Mouse (Mus musculus) myocyte (in vitro differentiated cells): ENCODE results near the gene Pard3b.

Source experiments
- CEBPB ChIP-seq: IDR thresholded peaks from 2 replicates; pipeline ENCODE4 v1.6.1; 2011; ENCODE audit warnings: mild to moderate bottlenecking, moderate library complexity; ENCODE audit not compliant: poor library complexity, insufficient read depth, severe bottlenecking
- E2F4 ChIP-seq: IDR thresholded peaks from one replicate; pipeline ENCODE4 v1.6.1; 2011; ENCODE audit warnings: mild to moderate bottlenecking, control low read depth, moderate library complexity; ENCODE audit not compliant: insufficient read depth
- MAX ChIP-seq: IDR thresholded peaks from one replicate; pipeline ENCODE4 v1.6.1; 2011; ENCODE audit warnings: low read depth, mild to moderate bottlenecking, control low read depth
- MYOD1 ChIP-seq, 3 experiments: IDR thresholded peaks; one replicate each; pipeline ENCODE4 v1.6.1; 2011; ENCODE audit warnings: control low read depth in 2 of 3, low read depth in 2 of 3, mild to moderate bottlenecking in 2 of 3, moderate library complexity in 1 of 3; ENCODE audit not compliant: insufficient read length in 2 of 3, control insufficient read depth in 1 of 3
- MYOG ChIP-seq, 3 experiments: IDR thresholded peaks; one replicate each; pipeline ENCODE4 v1.6.1; 2011; ENCODE audit warnings: control low read depth in 2 of 3, low read depth in 2 of 3, mild to moderate bottlenecking in 2 of 3; ENCODE audit not compliant: insufficient read length in 2 of 3, control insufficient read depth in 1 of 3, insufficient read depth in 1 of 3
- POLR2A ChIP-seq: IDR thresholded peaks from one replicate; pipeline ENCODE4 v1.6.1; 2011; ENCODE audit warnings: low read depth, mild to moderate bottlenecking, control low read depth, moderate library complexity; ENCODE audit not compliant: insufficient read length
- POLR2AphosphoS2 ChIP-seq: IDR thresholded peaks from one replicate; pipeline ENCODE4 v1.6.1; 2011; ENCODE audit warnings: low read depth, control low read depth; ENCODE audit not compliant: insufficient read length
- REST ChIP-seq: IDR thresholded peaks from one replicate; pipeline ENCODE4 v1.6.1; 2011; ENCODE audit warnings: mild to moderate bottlenecking, control low read depth, moderate library complexity; ENCODE audit not compliant: insufficient read depth, insufficient read length
- SRF ChIP-seq: IDR thresholded peaks from one replicate; pipeline ENCODE4 v1.6.1; 2011; ENCODE audit warnings: low read depth; ENCODE audit not compliant: control insufficient read depth, insufficient read length
- TCF12 ChIP-seq: IDR thresholded peaks from one replicate; pipeline ENCODE4 v1.6.1; 2011; ENCODE audit warnings: mild to moderate bottlenecking, control low read depth; ENCODE audit not compliant: poor library complexity, insufficient read depth, severe bottlenecking
- TCF3 ChIP-seq: IDR thresholded peaks from one replicate; pipeline ENCODE4 v1.6.1; 2011; ENCODE audit warnings: low read depth, control low read depth; ENCODE audit not compliant: insufficient read length
- USF1 ChIP-seq: IDR thresholded peaks from one replicate; pipeline ENCODE4 v1.6.1; 2011; ENCODE audit warnings: low read depth, mild to moderate bottlenecking, control low read depth, moderate library complexity

DNA sequence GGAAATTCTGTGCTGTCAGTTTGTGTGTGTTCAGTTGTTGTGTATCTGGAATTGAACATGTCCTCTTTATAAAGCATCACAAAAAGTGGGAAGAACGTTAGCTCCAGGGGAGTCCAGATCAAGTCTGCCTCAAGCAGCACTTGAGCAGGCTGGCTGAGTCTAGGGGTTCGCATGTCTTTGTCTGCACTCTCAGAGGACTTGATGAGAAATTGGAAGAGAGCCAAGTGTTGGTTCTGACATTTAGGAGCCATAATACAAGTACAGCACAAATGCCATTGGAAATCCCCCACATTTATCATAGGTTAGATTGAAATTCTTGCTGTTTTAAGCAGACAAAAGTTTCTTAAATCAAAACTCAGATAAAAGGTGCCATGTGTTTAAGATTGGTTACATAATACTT is 694.4 kb downstream of the Pard3b start:
- TF ChIP-seq POLR2A (no peak), POLR2AphosphoS2 (no peak), SRF (no peak), MYOD1 (IDR thresholded peaks at IDR 0.05; ENCODE audit: control insufficient read depth in 1 of 3, insufficient read length in 2 of 3, low read depth in 2 of 3) (no peak), E2F4 (no peak), CEBPB (no peak), REST (no peak), USF1 (no peak), MYOG (IDR thresholded peaks at IDR 0.05; ENCODE audit: control insufficient read depth in 1 of 3, insufficient read depth in 1 of 3, insufficient read length in 2 of 3, low read depth in 2 of 3) (no peak), MAX (no peak), TCF12 (no peak), TCF3 (no peak)
